In the genomic region with DNA sequence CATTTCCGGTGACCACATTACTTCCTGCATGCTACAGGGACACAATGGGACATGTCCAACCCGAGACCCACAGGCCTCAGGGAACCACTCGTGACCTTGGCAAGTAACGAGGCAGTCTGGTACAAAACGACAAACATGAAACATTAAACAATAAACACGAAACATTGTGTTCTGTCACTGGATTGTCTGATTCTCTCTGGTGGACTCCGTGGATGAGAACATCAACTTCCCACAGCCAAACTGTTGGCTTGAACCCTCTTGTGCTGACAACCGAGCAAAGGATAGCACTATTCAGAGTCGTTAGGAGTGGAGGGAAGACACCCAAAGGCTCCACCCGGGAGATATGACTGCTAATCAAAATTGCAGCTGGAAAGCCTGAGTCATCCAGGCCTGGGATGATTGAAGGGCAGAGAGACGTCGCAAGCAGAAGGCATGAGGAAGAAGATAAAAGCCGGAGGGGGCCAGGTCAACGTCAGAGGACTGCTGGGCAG, we compare ENCODE assay signal across 12 mouse cellular contexts.
DNase-seq lines count a peak whose midpoint lies in the region; ATAC-seq lines count a peak whose summit lies in the region.
"Had no signal": no experiment of that assay in that cellular context is flagged by ENCODE, and none has a peak within 500 bp of the region (broad histone marks: within the 10 kb centered on the region; RNA-seq: fewer than 3 reads in every experiment).

No protein-coding gene starts in this region.

- ATAC-seq in megakaryocyte, adult 5-6 weeks (ENCODE audit: poor library complexity, severe bottlenecking): no peak
- ATAC-seq in liver, embryonic 12.5 days: peak; percentile 83

- H3K9ac ChIP-seq in liver, embryonic 12.5 days: no peak overlapping the region
- H3K9ac ChIP-seq: heart, embryonic 15.5 days; midbrain, embryonic 12.5 days had no signal

- H3K4me1 ChIP-seq in megakaryocyte, embryonic 14.5 days: peaks cover 53% of the 10 kb centered on the region
- H3K4me1 ChIP-seq in liver, embryonic 12.5 days: peaks cover 45% of the 10 kb centered on the region

- H3K36me3 ChIP-seq in megakaryocyte, embryonic 14.5 days (replicated peaks; ENCODE audit: low read length): peaks cover 4% of the 10 kb centered on the region
- H3K36me3 ChIP-seq in liver, embryonic 12.5 days: no peaks in the 10 kb centered on the region
- H3K36me3 ChIP-seq: heart, embryonic 15.5 days; midbrain, embryonic 12.5 days had no signal

- no peaks in the 10 kb centered on the region for H3K27me3 ChIP-seq in megakaryocyte, embryonic 14.5 days (replicated peaks)
- no peaks in the 10 kb centered on the region for H3K27me3 ChIP-seq in liver, embryonic 12.5 days (replicated peaks)
- H3K27me3 ChIP-seq: heart, embryonic 15.5 days; midbrain, embryonic 12.5 days had no signal

- DNase-seq in gastrocnemius, adult 18-20 months (ENCODE audit: low spot score): peak; percentile 31
- DNase-seq in gastrocnemius, postnatal 14 days: no peak
- no peak for DNase-seq in layer of hippocampus, adult 11-12 months (ENCODE audit: low spot score)
- no peak for DNase-seq in cerebellum, adult 9-11 months
- no peak for DNase-seq in retina, postnatal 1 day
- DNase-seq: left cerebral cortex, postnatal 4 days; right cerebral cortex, postnatal 14 days had no signal

- 31% methylated on average over 14 of the region's 14 CpGs for WGBS in liver, embryonic 12.5 days (ENCODE audit: insufficient replicate concordance)

- peaks cover 9% of the 10 kb centered on the region for H3K9me3 ChIP-seq in megakaryocyte, embryonic 14.5 days
- H3K9me3 ChIP-seq in liver, embryonic 12.5 days (replicated peaks): peaks cover 4% of the 10 kb centered on the region; the same call in 1 of the 2 replicates
- H3K9me3 ChIP-seq: heart, embryonic 15.5 days had no signal

- H3K4me3 ChIP-seq in megakaryocyte, embryonic 14.5 days (replicated peaks): peak overlapping the region; percentile 73
- no peak overlapping the region for H3K4me3 ChIP-seq in liver, embryonic 12.5 days
- H3K4me3 ChIP-seq: heart, embryonic 15.5 days; midbrain, embryonic 12.5 days had no signal

- peak overlapping the region; percentile 21; the same call in 1 of the 2 replicates for H3K4me2 ChIP-seq in liver, embryonic 12.5 days
- H3K4me2 ChIP-seq: heart, embryonic 15.5 days; midbrain, embryonic 12.5 days had no signal

- H3K27ac ChIP-seq in liver, embryonic 12.5 days: no peak overlapping the region
- H3K27ac ChIP-seq: heart, embryonic 15.5 days; midbrain, embryonic 12.5 days had no signal

- intact Hi-C loops in gastrocnemius, postnatal 14 days (cut with DNase I; ENCODE audit: low total_unique reads): no loop called here
